Mouse (Mus musculus) heart, postnatal 0 days (tissue): ENCODE measurements around the gene Spi1.

Experiments
- CTCF ChIP-seq: IDR thresholded peaks from 2 replicates; pipeline ENCODE4 v1.5.1; 2016; ENCODE audit warnings: antibody characterized with exemption, control low read depth, low read depth
- EP300 ChIP-seq: IDR thresholded peaks from 2 replicates; pipeline ENCODE4 v1.6.1; 2016; ENCODE audit warnings: antibody characterized with exemption, low read depth

GRCm38 (mm10) chr2:91163532-91163931 lies 81.3 kb downstream of the Spi1 start:
- TF ChIP-seq CTCF = no peak
- no peak for TF ChIP-seq EP300
